Mouse (Mus musculus) G1E (cell line): ENCODE data around the gene Zc3h18. TPM values are rescaled to one million over a fixed set of nuclear protein-coding genes. Genes with fewer than 3 reads are reported as not detected.
A peak's percentile ranks its signal among the peaks of the same experiment; 100 is the strongest.

Experiments
- ATAC-seq: 2 replicates; pipeline ENCODE4 v1.8.0; 2016; ENCODE audit warnings: mild to moderate bottlenecking; ENCODE audit not compliant: insufficient number of reproducible peaks, poor library complexity, low FRiP score, severe bottlenecking; ENCODE audit errors: extremely low read depth
- DNase-seq: peaks from one replicate; pipeline ENCODE4 v3.0.0; 2012; ENCODE audit warnings: low spot score
- H3K27me3 ChIP-seq: 2 replicates; pipeline ENCODE4 v1.6.1; 2012; ENCODE audit warnings: mild to moderate bottlenecking, low read length, inconsistent platforms; ENCODE audit not compliant: insufficient read depth
- H3K36me3 ChIP-seq: replicated peaks from 2 replicates; pipeline ENCODE3; 2012; ENCODE audit warnings: mild to moderate bottlenecking, inconsistent platforms
- H3K4me1 ChIP-seq: 2 replicates; pipeline ENCODE4 v1.6.1; 2012; ENCODE audit warnings: low read depth, low read length, inconsistent platforms, mixed read lengths; ENCODE audit not compliant: insufficient read depth
- H3K4me3 ChIP-seq: 2 replicates; pipeline ENCODE4 v1.5.1; 2012; ENCODE audit warnings: low read depth, mild to moderate bottlenecking, inconsistent platforms, low read length, moderate library complexity, mixed read lengths
- H3K9me3 ChIP-seq: replicated peaks from 2 replicates; pipeline ENCODE4 v1.6.1; 2012; ENCODE audit warnings: inconsistent platforms
- CTCF ChIP-seq: IDR thresholded peaks from 2 replicates; pipeline ENCODE4 v1.5.1; 2012; ENCODE audit warnings: low read depth, low read length, inconsistent platforms, mixed read lengths
- GATA1 ChIP-seq: IDR thresholded peaks from 2 replicates; pipeline ENCODE4 v1.6.1; 2012; ENCODE audit warnings: borderline replicate concordance, low read length, inconsistent platforms, mixed read lengths
- GATA2 ChIP-seq: IDR thresholded peaks from 2 replicates; pipeline ENCODE4 v1.6.1; 2012; ENCODE audit warnings: low read depth, low read length, inconsistent platforms, borderline replicate concordance
- POLR2AphosphoS5 ChIP-seq: IDR thresholded peaks from 2 replicates; pipeline ENCODE4 v1.6.1; 2012; ENCODE audit warnings: low read depth, low read length, inconsistent platforms; ENCODE audit not compliant: insufficient replicate concordance
- TAL1 ChIP-seq: conservative IDR thresholded peaks from 2 replicates; pipeline ENCODE4 v1.6.1; 2012; ENCODE audit warnings: low read depth, low read length, inconsistent platforms, mixed read lengths
- polyA plus RNA-seq: library from polyadenylated mRNA; stranded (reverse); fragments of >175 nt; gene quantifications from 2 replicates; pipeline ENCODE4 v1.2.3, GENCODE M21; 2012
- total RNA-seq, 2 experiments: library from RNA; stranded (forward) in 1 of 2; stranded (reverse) in 1 of 2; fragments of 200-1000 nt in 1 of 2; fragments of >200 nt in 1 of 2; fragmentation: Nextera tagmentation in 1 of 2; gene quantifications; 2 replicates each; pipeline ENCODE4 v1.2.3; 2014 to 2017

Gene Zc3h18
- total and polyA plus RNA-seq, 3 experiments = 40.3 to 143 (median 58.4) TPM

DNA sequence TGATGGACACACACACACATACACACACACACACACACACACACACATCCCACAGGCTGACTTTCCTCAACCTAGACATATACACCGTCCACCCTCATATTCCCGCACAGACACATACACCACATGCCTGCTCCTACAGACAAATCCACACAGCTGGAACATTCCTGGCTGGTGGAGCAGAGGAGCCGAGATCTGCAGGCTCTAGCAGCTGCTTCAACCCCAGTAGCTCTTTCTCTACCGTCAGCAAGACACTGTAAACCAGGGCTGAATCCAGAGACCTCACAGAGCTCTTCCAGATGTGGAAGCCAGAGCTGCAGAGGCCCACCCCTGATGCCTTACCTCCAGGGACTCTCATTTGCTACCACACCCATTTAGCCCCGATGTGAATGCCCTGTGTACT is 14.1 kb upstream of the Zc3h18 start:
- DNase-seq = no peak
- Histone ChIP-seq H3K4me1 (peaks cover 9% of the 10 kb centered on the region), H3K27me3 (peaks cover 83% of the 10 kb centered on the region), H3K36me3 (no peaks in the 10 kb centered on the region), H3K4me3 (no peak overlapping the region), H3K9me3 (peaks cover 16% of the 10 kb centered on the region)
- no peak for ATAC-seq
- TF ChIP-seq GATA2 = no peak
- TF ChIP-seq POLR2AphosphoS5 = no peak
- no peak for TF ChIP-seq CTCF
- TF ChIP-seq TAL1 = no peak
- TF ChIP-seq GATA1 = no peak

DNA sequence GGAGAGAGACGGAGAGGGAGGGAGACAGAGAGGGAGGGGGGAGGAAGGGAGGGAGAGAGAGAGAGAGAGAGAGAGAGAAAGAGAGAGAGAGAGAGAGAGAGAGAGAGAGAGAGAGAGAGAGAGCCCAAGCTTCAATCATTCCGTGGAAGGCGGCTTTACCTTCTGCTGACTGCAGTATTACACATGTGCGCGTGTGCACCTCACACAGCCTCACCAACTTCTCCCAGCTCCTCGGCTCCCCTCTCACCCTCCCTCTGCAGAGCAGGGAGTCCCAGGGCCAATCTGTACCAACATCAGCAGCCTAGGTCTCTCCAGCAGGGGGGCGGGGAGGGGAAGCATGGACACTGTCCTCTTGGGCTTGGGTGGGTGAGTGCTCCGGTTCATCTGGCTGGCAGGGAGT is 13.4 kb upstream of the Zc3h18 start:
- Histone ChIP-seq H3K4me1 (peaks cover 9% of the 10 kb centered on the region), H3K9me3 (peaks cover 16% of the 10 kb centered on the region), H3K4me3 (no peak overlapping the region), H3K27me3 (peaks cover 79% of the 10 kb centered on the region), H3K36me3 (no peaks in the 10 kb centered on the region)
- TF ChIP-seq GATA1 = no peak
- no peak for DNase-seq
- no peak for ATAC-seq

DNA sequence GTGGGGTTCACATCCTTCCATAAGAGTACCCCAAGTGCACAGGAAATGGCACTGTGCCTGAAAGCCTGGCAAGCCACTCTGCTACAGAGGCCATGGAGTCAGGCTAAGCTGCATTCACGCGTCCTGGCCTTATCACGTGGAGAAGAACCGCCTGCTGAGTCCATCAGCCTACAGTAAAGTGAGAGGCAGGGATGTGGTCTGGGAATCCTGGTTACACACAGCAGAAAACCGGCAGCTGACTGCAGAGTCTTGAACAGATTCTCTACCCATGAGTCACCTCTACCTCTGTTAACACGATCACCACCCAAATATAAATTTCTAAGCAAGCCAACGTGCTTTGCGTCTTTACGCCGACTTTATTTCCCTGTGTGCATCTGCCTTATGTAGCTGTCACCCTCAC is 7.9 kb upstream of the Zc3h18 start:
- TF ChIP-seq GATA2 (no peak), GATA1 (no peak)
- Histone ChIP-seq H3K27me3 (peaks cover 33% of the 10 kb centered on the region), H3K9me3 (peaks cover 16% of the 10 kb centered on the region), H3K36me3 (peaks cover 3% of the 10 kb centered on the region), H3K4me1 (peaks cover 16% of the 10 kb centered on the region), H3K4me3 (no peak overlapping the region)
- ATAC-seq (no peak), DNase-seq (no peak)

DNA sequence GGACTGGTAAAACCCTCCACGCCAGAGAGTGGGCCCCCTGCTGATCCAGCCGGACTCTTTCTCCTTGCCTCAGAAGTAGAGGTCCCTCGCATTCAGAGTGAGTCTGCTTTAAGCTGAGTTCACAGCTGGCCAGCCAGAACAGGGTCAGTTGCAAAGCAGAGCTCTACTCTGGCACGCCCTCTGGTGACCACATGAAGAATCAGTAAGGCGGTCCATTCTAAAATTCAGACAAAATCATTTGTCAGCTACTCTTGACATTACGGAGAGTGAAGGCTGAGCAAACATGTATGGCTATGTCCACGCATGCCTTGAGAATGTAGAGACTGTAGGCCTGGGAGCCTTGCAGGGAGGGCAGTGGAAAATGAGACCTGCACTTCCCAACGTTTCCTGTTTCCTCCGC is 6.7 kb upstream of the Zc3h18 start:
- DNase-seq = peak; percentile 45

DNA sequence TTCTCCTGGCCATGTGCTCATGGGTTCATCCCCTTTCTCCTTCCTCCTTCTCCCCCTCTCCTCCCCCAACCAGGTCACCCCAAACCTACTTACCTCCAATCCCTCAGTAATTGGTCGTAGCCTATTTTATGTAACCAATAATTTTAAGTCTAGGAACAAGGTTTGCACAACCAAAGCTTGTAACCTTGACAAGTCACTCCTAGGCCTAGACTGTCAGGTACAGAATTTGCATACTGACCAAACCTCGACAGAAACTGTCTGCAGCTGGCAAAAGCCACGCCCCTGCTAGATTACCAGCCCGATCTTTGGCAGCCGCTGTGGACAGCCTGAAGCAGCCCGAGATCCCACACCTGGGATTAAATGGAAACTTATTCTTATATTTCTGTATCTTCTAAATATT is 4.7 kb upstream of the Zc3h18 start:
- peaks cover 10% of the 10 kb centered on the region for H3K27me3 ChIP-seq
- H3K9me3 ChIP-seq = no peaks in the 10 kb centered on the region
- no peak for DNase-seq
- TF ChIP-seq POLR2AphosphoS5 = no peak
- no peak for TF ChIP-seq CTCF
- TF ChIP-seq TAL1 = no peak
- no peak for TF ChIP-seq GATA2
- no peak for TF ChIP-seq GATA1
- H3K4me1 ChIP-seq = peaks cover 30% of the 10 kb centered on the region
- no peak overlapping the region for H3K4me3 ChIP-seq
- H3K36me3 ChIP-seq = peaks cover 15% of the 10 kb centered on the region
- no peak for ATAC-seq

More for the DNA sequence above, 6.7 kb upstream of the Zc3h18 start:
- Histone ChIP-seq H3K4me3 (no peak overlapping the region), H3K9me3 (peaks cover 13% of the 10 kb centered on the region), H3K36me3 (peaks cover 9% of the 10 kb centered on the region), H3K27me3 (peaks cover 22% of the 10 kb centered on the region), H3K4me1 (peaks cover 16% of the 10 kb centered on the region)
- TF ChIP-seq CTCF (peak; percentile 61), POLR2AphosphoS5 (no peak)
- ATAC-seq = peak; percentile 22; the same call in 1 of the 2 replicates

DNA sequence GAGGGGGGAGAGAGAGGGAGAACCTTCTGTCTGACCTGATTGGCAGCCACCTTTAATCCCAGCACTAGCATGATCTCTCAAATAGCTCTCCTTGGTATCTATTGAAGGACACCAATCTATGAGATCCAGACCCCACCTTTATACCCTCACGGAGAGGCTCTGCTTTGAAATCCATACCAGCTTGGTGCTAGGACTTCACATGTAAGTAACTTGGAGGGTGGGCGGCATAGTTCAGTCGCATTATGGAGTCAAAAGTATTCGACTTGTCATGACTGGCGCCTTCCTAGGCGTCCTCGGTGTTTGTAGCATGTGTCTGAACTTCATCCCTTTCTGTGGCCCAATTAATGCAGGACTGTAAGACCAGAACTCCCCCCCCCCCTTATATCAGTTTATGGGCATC is 1.1 kb upstream of the Zc3h18 start:
- no peak for DNase-seq
- H3K9me3 ChIP-seq = no peaks in the 10 kb centered on the region
- ATAC-seq = no peak
- no peak for TF ChIP-seq GATA2
- no peak for TF ChIP-seq CTCF
- no peak for TF ChIP-seq TAL1
- TF ChIP-seq GATA1 = no peak
- TF ChIP-seq POLR2AphosphoS5 = no peak
- peaks cover 44% of the 10 kb centered on the region for H3K36me3 ChIP-seq
- H3K4me1 ChIP-seq = peaks cover 44% of the 10 kb centered on the region
- peak overlapping the region; percentile 92; the same call in 1 of the 2 replicates for H3K4me3 ChIP-seq
- H3K27me3 ChIP-seq = no peaks in the 10 kb centered on the region

DNA sequence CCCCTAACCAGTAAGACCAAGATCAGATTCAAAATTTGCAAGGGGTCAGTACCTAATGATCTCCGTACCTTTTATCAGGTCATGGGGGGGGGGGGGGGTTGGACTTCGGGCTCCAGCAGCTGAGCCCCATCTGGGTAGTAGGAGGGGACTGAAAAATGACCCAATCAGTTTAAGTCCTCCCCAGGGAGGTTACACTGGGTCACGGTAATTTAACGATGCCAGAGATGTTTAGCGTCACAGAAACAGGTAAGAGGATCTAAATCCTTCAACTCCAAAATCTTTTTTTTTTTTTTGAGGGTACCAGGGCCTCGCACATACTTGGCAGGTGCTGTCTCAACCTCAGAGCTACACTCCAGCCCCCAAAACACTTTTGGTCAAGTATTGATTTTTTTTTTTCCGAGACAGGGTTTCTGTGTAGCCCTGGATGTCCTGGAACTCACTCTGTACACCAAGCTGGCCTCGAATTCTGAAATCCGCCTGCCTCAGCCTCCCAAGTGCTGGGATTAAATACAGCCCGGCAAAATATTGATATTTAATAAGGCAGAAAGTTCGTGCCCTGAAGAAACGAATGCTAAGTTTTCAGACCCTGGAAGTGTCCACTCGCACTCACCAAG is 551 bp upstream of the Zc3h18 start:
- no peaks in the 10 kb centered on the region for H3K27me3 ChIP-seq
- peaks cover 43% of the 10 kb centered on the region for H3K4me1 ChIP-seq
- peaks cover 49% of the 10 kb centered on the region for H3K36me3 ChIP-seq
- DNase-seq (peak; percentile 11), ATAC-seq (no peak)
- H3K4me3 ChIP-seq = peak overlapping the region; percentile 92
- TF ChIP-seq GATA1 (no peak), POLR2AphosphoS5 (no peak), GATA2 (no peak), TAL1 (no peak), CTCF (no peak)
- H3K9me3 ChIP-seq = no peaks in the 10 kb centered on the region
